Mouse (Mus musculus): ENCODE data around the gene Ren1. TPM values are rescaled to one million over a fixed set of nuclear protein-coding genes. Genes with fewer than 3 reads are reported as not detected.
A peak's percentile ranks its signal among the peaks of the same experiment; 100 is the strongest.

The Ren1 gene
- polyA plus RNA-seq, 1 experiment from 2014 or later: 5.9 TPM

- no peaks in the 10 kb centered on the region for H3K27me3 ChIP-seq (replicated peaks; ENCODE audit: control insufficient read depth, insufficient read depth, low read length)
- ATAC-seq (ENCODE audit: low read depth) (no peak), DNase-seq (ENCODE audit: low spot score) (no peak)
- H3K4me3 ChIP-seq (ENCODE audit: low read depth, low read length): no peak overlapping the region
- no peak overlapping the region for H3K27ac ChIP-seq (replicated peaks; ENCODE audit: low read depth, low read length)
- H3K4me1 ChIP-seq (ENCODE audit: control insufficient read depth, insufficient read depth, low read length): no peaks in the 10 kb centered on the region
- H3K9me3 ChIP-seq (ENCODE audit: control insufficient read depth, low read length): no peaks in the 10 kb centered on the region
- H3K4me2 ChIP-seq (ENCODE audit: low read depth, low read length): no peak overlapping the region
- H3K36me3 ChIP-seq (ENCODE audit: control insufficient read depth, insufficient read depth, low read length): no peaks in the 10 kb centered on the region
- no peak overlapping the region for H3K9ac ChIP-seq (ENCODE audit: low read depth, low read length)
- WGBS: 74% methylated on average over 11 of the region's 11 CpGs
Observed at GRCm38 (mm10) chr1:133347693-133348520, 2.4 kb upstream of the Ren1 start.

- Histone ChIP-seq H3K4me3 (ENCODE audit: low read depth, low read length) (no peak overlapping the region), H3K36me3 (ENCODE audit: control insufficient read depth, insufficient read depth, low read length) (no peaks in the 10 kb centered on the region), H3K27ac (replicated peaks; ENCODE audit: low read depth, low read length) (no peak overlapping the region), H3K27me3 (replicated peaks; ENCODE audit: control insufficient read depth, insufficient read depth, low read length) (no peaks in the 10 kb centered on the region), H3K9ac (ENCODE audit: low read depth, low read length) (no peak overlapping the region), H3K9me3 (ENCODE audit: control insufficient read depth, low read length) (no peaks in the 10 kb centered on the region), H3K4me1 (ENCODE audit: control insufficient read depth, insufficient read depth, low read length) (no peaks in the 10 kb centered on the region), H3K4me2 (ENCODE audit: low read depth, low read length) (no peak overlapping the region)
- DNase-seq (ENCODE audit: low spot score) (peak; percentile 37), ATAC-seq (ENCODE audit: low read depth) (0 out of 2 replicates have a peak, but pooled peaks have one; percentile 27)
- 42% methylated on average over 9 of the region's 9 CpGs for WGBS
Observed at GRCm38 (mm10) chr1:133351762-133352161, 1.5 kb downstream of the Ren1 start.

- no peak overlapping the region for H3K27ac ChIP-seq (replicated peaks; ENCODE audit: low read depth, low read length)
- H3K36me3 ChIP-seq (ENCODE audit: control insufficient read depth, insufficient read depth, low read length): no peaks in the 10 kb centered on the region
- ATAC-seq (ENCODE audit: low read depth) (peak; percentile 45), DNase-seq (ENCODE audit: low spot score) (peak; percentile 61)
- no peaks in the 10 kb centered on the region for H3K27me3 ChIP-seq (replicated peaks; ENCODE audit: control insufficient read depth, insufficient read depth, low read length)
- 44% methylated on average over 12 of the region's 12 CpGs for WGBS
- H3K4me1 ChIP-seq (ENCODE audit: control insufficient read depth, insufficient read depth, low read length): no peaks in the 10 kb centered on the region
- H3K4me2 ChIP-seq (ENCODE audit: low read depth, low read length): no peak overlapping the region
- no peak overlapping the region for H3K9ac ChIP-seq (ENCODE audit: low read depth, low read length)
- no peaks in the 10 kb centered on the region for H3K9me3 ChIP-seq (ENCODE audit: control insufficient read depth, low read length)
- H3K4me3 ChIP-seq (ENCODE audit: low read depth, low read length): no peak overlapping the region
Observed at GRCm38 (mm10) chr1:133353371-133353809, 3.1 kb downstream of the Ren1 start.

GRCm38 (mm10) chr1:133355469-133355868, 5.2 kb downstream of the Ren1 start:
- H3K4me2 ChIP-seq (ENCODE audit: low read depth, low read length): no peak overlapping the region
- H3K4me3 ChIP-seq (ENCODE audit: low read depth, low read length): no peak overlapping the region
- no peaks in the 10 kb centered on the region for H3K9me3 ChIP-seq (ENCODE audit: control insufficient read depth, low read length)
- no peak overlapping the region for H3K27ac ChIP-seq (replicated peaks; ENCODE audit: low read depth, low read length)
- no peaks in the 10 kb centered on the region for H3K36me3 ChIP-seq (ENCODE audit: control insufficient read depth, insufficient read depth, low read length)
- no peaks in the 10 kb centered on the region for H3K4me1 ChIP-seq (ENCODE audit: control insufficient read depth, insufficient read depth, low read length)
- no peaks in the 10 kb centered on the region for H3K27me3 ChIP-seq (replicated peaks; ENCODE audit: control insufficient read depth, insufficient read depth, low read length)
- ATAC-seq (ENCODE audit: low read depth) (no peak), DNase-seq (ENCODE audit: low spot score) (no peak)
- H3K9ac ChIP-seq (ENCODE audit: low read depth, low read length): no peak overlapping the region
- WGBS: 28% methylated on average over 5 of the region's 5 CpGs

GRCm38 (mm10) chr1:133355912-133356311, 5.6 kb downstream of the Ren1 start:
- Histone ChIP-seq H3K9ac (ENCODE audit: low read depth, low read length) (no peak overlapping the region), H3K4me3 (ENCODE audit: low read depth, low read length) (no peak overlapping the region), H3K27ac (replicated peaks; ENCODE audit: low read depth, low read length) (no peak overlapping the region), H3K9me3 (ENCODE audit: control insufficient read depth, low read length) (no peaks in the 10 kb centered on the region), H3K27me3 (replicated peaks; ENCODE audit: control insufficient read depth, insufficient read depth, low read length) (no peaks in the 10 kb centered on the region), H3K36me3 (ENCODE audit: control insufficient read depth, insufficient read depth, low read length) (no peaks in the 10 kb centered on the region), H3K4me1 (ENCODE audit: control insufficient read depth, insufficient read depth, low read length) (no peaks in the 10 kb centered on the region), H3K4me2 (ENCODE audit: low read depth, low read length) (no peak overlapping the region)
- DNase-seq (ENCODE audit: low spot score) (no peak), ATAC-seq (ENCODE audit: low read depth) (no peak)
- 40% methylated on average over 15 of the region's 15 CpGs for WGBS

- DNase-seq (ENCODE audit: low spot score): no peak
- Histone ChIP-seq H3K4me1 (ENCODE audit: control insufficient read depth, insufficient read depth, low read length) (no peaks in the 10 kb centered on the region), H3K36me3 (ENCODE audit: control insufficient read depth, insufficient read depth, low read length) (no peaks in the 10 kb centered on the region), H3K27ac (replicated peaks; ENCODE audit: low read depth, low read length) (no peak overlapping the region), H3K27me3 (replicated peaks; ENCODE audit: control insufficient read depth, insufficient read depth, low read length) (no peaks in the 10 kb centered on the region), H3K4me2 (ENCODE audit: low read depth, low read length) (no peak overlapping the region), H3K9me3 (ENCODE audit: control insufficient read depth, low read length) (no peaks in the 10 kb centered on the region), H3K4me3 (ENCODE audit: low read depth, low read length) (no peak overlapping the region), H3K9ac (ENCODE audit: low read depth, low read length) (no peak overlapping the region)
- ATAC-seq (ENCODE audit: low read depth): no peak
- 43% methylated on average over 8 of the region's 8 CpGs for WGBS
Observed at GRCm38 (mm10) chr1:133356330-133356729, 6.0 kb downstream of the Ren1 start.

GRCm38 (mm10) chr1:133361006-133361405, 10.7 kb downstream of the Ren1 start:
- Histone ChIP-seq H3K36me3 (ENCODE audit: control insufficient read depth, insufficient read depth, low read length) (no peaks in the 10 kb centered on the region), H3K27me3 (replicated peaks; ENCODE audit: control insufficient read depth, insufficient read depth, low read length) (peaks cover 20% of the 10 kb centered on the region; the same call in 1 of the 2 replicates), H3K27ac (replicated peaks; ENCODE audit: low read depth, low read length) (no peak overlapping the region), H3K4me3 (ENCODE audit: low read depth, low read length) (no peak overlapping the region), H3K9me3 (ENCODE audit: control insufficient read depth, low read length) (no peaks in the 10 kb centered on the region), H3K4me1 (ENCODE audit: control insufficient read depth, insufficient read depth, low read length) (peaks cover 8% of the 10 kb centered on the region; the same call in 1 of the 2 replicates), H3K9ac (ENCODE audit: low read depth, low read length) (no peak overlapping the region), H3K4me2 (ENCODE audit: low read depth, low read length) (no peak overlapping the region)
- WGBS: 91% methylated on average over 6 of the region's 6 CpGs
- no peak for DNase-seq (ENCODE audit: low spot score)
- ATAC-seq (ENCODE audit: low read depth): no peak

- Histone ChIP-seq H3K36me3 (ENCODE audit: control insufficient read depth, insufficient read depth, low read length) (no peaks in the 10 kb centered on the region), H3K4me1 (ENCODE audit: control insufficient read depth, insufficient read depth, low read length) (peaks cover 8% of the 10 kb centered on the region; the same call in 1 of the 2 replicates), H3K27ac (replicated peaks; ENCODE audit: low read depth, low read length) (no peak overlapping the region), H3K4me3 (ENCODE audit: low read depth, low read length) (no peak overlapping the region), H3K9me3 (ENCODE audit: control insufficient read depth, low read length) (no peaks in the 10 kb centered on the region), H3K4me2 (ENCODE audit: low read depth, low read length) (no peak overlapping the region), H3K9ac (ENCODE audit: low read depth, low read length) (no peak overlapping the region), H3K27me3 (replicated peaks; ENCODE audit: control insufficient read depth, insufficient read depth, low read length) (peaks cover 20% of the 10 kb centered on the region; the same call in 1 of the 2 replicates)
- no peak for DNase-seq (ENCODE audit: low spot score)
- 91% methylated on average over 5 of the region's 5 CpGs for WGBS
- ATAC-seq (ENCODE audit: low read depth): no peak
Observed at GRCm38 (mm10) chr1:133362103-133362502, 11.8 kb downstream of the Ren1 start.
